Mouse (Mus musculus) neutrophil, adult 83 days (primary cell): ENCODE results near the gene Mettl7a3. TPM values are rescaled to one million over a fixed set of nuclear protein-coding genes. Genes with fewer than 3 reads are reported as not detected.

Experiments
- total RNA-seq, 2 experiments: library from RNA; stranded (reverse); gene quantifications; one replicate each; pipeline ENCODE4 v1.2.4; 2023

Mettl7a3 gene
- under 1 TPM in 1 of 2 experiments, not detected in 1; 0.73 TPM for total RNA-seq

DNA sequence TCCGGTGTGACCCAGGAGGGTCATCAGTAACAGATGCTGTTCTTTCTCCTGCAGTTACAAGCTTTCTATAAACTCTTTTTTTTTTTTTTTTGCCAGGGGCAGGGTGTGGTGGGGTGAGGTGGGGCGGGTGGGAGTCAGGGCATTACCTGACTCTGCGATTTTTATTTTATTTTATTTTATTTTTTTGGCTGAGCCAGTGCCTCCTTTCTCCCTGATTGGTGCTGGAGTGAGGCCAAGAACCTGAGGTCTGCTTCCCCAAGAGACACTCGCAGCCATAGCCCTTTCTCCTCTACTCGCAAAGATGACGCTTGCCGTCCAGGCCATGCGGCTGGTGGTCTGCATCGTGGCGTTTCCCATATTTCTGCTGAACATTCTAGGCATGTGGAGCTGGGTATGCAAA, at the start of gene Mettl7a3:
Gene Mettl7a3 (plus strand): TSS at position 301 of the 400 bp plus-strand sequence.

DNA sequence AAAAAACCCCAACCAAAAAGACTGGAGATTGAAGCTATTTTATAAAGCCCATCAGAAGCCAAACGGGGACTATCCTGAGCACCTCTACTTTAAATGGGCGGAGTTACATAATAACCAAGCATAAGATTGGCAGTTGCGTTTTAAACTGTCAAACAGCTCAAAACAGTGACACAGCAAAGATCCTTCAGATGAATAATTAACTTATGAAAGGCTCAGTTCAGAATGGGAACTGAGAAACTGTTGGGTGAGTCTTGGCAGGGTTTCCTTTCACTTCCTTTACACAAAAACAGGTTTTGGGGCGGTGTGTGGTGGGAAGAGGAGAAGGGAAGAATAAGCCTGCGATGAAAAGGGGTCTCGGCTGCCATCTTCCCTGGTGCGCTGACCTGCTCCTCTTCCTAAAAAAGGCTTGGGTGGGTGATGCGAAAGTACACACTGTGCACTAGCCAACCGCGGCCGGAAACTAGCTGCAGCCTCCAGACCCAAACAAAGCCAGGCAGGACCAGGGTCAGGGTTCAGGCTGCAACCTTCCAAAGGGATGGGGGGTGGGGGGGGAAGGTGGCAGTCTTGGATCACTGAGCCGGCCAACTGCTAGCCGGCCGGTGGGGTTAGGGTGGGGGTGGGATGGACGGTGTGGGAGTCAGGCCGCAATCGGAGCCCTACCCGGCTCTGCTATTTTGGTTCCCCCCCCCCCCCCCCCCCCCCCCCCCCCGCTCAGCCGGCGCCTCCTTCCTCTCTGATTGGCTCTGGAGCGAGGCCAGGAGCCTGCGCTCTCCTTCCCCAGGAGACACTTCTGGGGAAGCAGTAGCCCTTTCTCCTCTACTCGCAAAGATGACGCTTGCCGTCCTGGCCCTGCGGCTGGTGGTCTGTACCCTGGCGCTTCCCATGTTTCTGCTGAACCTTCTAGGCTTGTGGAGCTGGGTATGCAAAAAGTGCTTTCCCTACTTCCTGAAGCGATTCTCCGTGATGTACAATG, 30.4 kb upstream of the Mettl7a3 start, which contains the start of gene Mettl7a1:
Gene Mettl7a1 (plus strand): TSS at position 122 of the 973 bp plus-strand sequence.

DNA sequence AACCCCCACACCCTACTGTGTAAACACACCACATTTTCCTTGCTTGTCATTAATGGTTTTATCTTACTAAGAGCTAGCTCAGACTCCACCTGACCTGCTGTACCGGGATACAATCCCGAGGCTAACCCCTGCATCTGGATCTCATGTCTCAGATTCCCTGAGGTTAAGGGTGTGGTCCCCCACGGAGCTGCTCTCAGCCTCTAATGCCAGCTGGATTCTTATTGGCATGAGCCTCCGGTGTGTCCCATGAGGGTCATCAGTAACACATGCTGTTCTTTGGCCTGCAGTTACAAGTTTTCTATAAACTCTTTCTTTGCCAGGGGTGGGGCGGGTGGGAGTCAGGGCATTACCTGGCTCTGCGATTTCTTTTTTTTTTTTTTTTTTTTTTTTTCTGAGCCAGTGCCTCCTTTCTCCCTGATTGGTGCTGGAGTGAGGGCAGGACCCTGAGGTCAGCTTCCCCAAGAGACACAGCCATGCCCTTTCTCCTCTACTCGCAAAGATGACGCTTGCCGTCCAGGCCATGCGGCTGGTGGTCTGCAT, 18.1 kb downstream of the Mettl7a3 start, which contains the start of the genes Methig1 and Mettl7a2:
Gene Methig1 (plus strand): TSS at position 439 of the 540 bp plus-strand sequence.
Gene Mettl7a2 (plus strand): TSS at position 490 of the 540 bp plus-strand sequence.

DNA sequence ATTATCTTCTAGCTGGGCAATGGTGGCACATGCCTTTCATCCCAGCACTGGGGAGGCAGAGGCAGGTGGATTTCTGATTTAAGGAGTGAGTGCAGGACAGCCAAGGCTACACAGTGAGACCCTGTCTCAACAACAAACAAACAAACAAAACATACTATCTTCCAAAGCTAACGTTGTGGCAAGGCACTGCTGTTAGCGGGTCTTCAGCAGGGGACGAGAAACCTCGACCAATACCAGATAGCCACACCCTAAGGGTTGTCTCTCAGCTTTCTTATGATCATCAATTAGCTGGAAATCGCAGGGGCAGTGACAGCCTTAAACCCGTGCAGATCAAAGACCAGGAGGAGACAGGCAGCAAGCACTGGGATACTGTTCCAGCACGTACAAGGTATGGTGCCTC, 29.5 kb downstream of the Mettl7a3 start, which contains the start of gene Higd1c:
Gene Higd1c (plus strand): TSS at position 301 of the 400 bp plus-strand sequence.

Other genes starting within 250 kb of the Mettl7a3 start
- 10 to 100 TPM; 86.7 to 97.7 TPM for gene Atf1, start 107.1 kb upstream of the Mettl7a3 start, total RNA-seq
- not detected for gene Tmprss12, start 54.1 kb upstream of the Mettl7a3 start, total RNA-seq
- gene Mettl7a1, start 30.8 kb upstream of the Mettl7a3 start, total RNA-seq, result 10 to 100 TPM; 28.7 to 36.9 TPM
- under 1 TPM in 1 of 2 experiments, not detected in 1; 0.72 TPM for gene Methig1, start 18.2 kb downstream of the Mettl7a3 start, total RNA-seq
- 1 to 10 TPM in 1 of 2 experiments, under 1 TPM in 1; 0.92 to 1.1 TPM for gene Mettl7a2, start 18.3 kb downstream of the Mettl7a3 start, total RNA-seq
- not detected for gene Higd1c, start 29.6 kb downstream of the Mettl7a3 start, total RNA-seq
- gene Gm5475, start 87.2 kb downstream of the Mettl7a3 start, total RNA-seq, result not detected
- gene Slc11a2, start 90.1 kb downstream of the Mettl7a3 start, total RNA-seq, result 10 to 100 TPM; 17.3 to 22.6 TPM
- gene Letmd1, start 134.1 kb downstream of the Mettl7a3 start, total RNA-seq, result 10 to 100 TPM; 10.4 to 10.6 TPM
- 1 to 10 TPM; 1.1 to 1.3 TPM for gene Csrnp2, start 160.6 kb downstream of the Mettl7a3 start, total RNA-seq
- 1 to 10 TPM; 3.7 to 4.6 TPM for gene Tfcp2, start 217.1 kb downstream of the Mettl7a3 start, total RNA-seq